Mouse (Mus musculus) midbrain, postnatal 0 days (tissue): ENCODE measurements around the gene Smg7. TPM values are rescaled to one million over a fixed set of nuclear protein-coding genes. Genes with fewer than 3 reads are reported as not detected.

Experiments used
- ATAC-seq: fragments of 200-750 bp; cut with Nextera tagmentation; 2 replicates; pipeline ENCODE4 v1.8.0; 2017; ENCODE audit warnings: moderate number of reproducible peaks, mild to moderate bottlenecking, moderate TSS enrichment, moderate library complexity; ENCODE audit not compliant: low FRiP score
- DNase-seq: peaks from one replicate; pipeline ENCODE4 v3.0.0-alpha.2; 2015; ENCODE audit warnings: low spot score
- H3K27ac ChIP-seq: fragments of 300-500 bp; sonication (generic); 2 replicates; pipeline ENCODE4 v1.5.1; 2014; ENCODE audit warnings: low read depth, mild to moderate bottlenecking, low read length, mixed read lengths
- H3K27me3 ChIP-seq: fragments of 300-500 bp; sonication (generic); 2 replicates; pipeline ENCODE4 v1.6.1; 2014; ENCODE audit warnings: low read length, control low read depth, mixed read lengths; ENCODE audit not compliant: insufficient read depth
- H3K36me3 ChIP-seq: fragments of 300-500 bp; sonication (generic); 2 replicates; pipeline ENCODE4 v1.6.1; 2014; ENCODE audit warnings: low read length, control low read depth, mixed read lengths; ENCODE audit not compliant: insufficient read depth
- H3K4me1 ChIP-seq: fragments of 300-500 bp; sonication (generic); 2 replicates; pipeline ENCODE4 v1.6.1; 2014; ENCODE audit warnings: mild to moderate bottlenecking, control low read depth, antibody characterized with exemption, low read length, mixed read lengths; ENCODE audit not compliant: insufficient read depth
- H3K4me2 ChIP-seq: fragments of 300-500 bp; sonication (generic); 2 replicates; pipeline ENCODE4 v1.6.1; 2014; ENCODE audit warnings: low read depth, mild to moderate bottlenecking, low read length, mixed read lengths; ENCODE audit not compliant: poor library complexity, severe bottlenecking
- H3K4me3 ChIP-seq: fragments of 300-500 bp; sonication (generic); 2 replicates; pipeline ENCODE4 v1.5.1; 2014; ENCODE audit warnings: low read depth, mild to moderate bottlenecking, low read length, moderate library complexity
- H3K9ac ChIP-seq: fragments of 300-500 bp; sonication (generic); replicated peaks from 2 replicates; pipeline ENCODE4 v1.6.1; 2014; ENCODE audit warnings: mild to moderate bottlenecking, low read length, moderate library complexity, mixed read lengths; ENCODE audit not compliant: poor library complexity, severe bottlenecking
- H3K9me3 ChIP-seq: fragments of 300-500 bp; sonication (generic); 2 replicates; pipeline ENCODE4 v1.6.1; 2016; ENCODE audit warnings: low read length, control low read depth
- CTCF ChIP-seq: IDR thresholded peaks from 2 replicates; pipeline ENCODE4 v1.5.1; 2016; ENCODE audit warnings: antibody characterized with exemption, mild to moderate bottlenecking
- WGBS: fragments of 180-500 bp; shearing (Covaris S2); extraction: QIAGEN DNeasy Blood & Tissue Kit; methylation state at CpG from one replicate; pipeline ENCODE4 v1.1.7; 2014; 5-methylcytosine and 5-hydroxymethylcytosine counted together
- polyA plus RNA-seq: library from polyadenylated mRNA; unstranded; fragments of >200 nt; fragmentation: Nextera tagmentation; extraction: Ambion mirVana; gene quantifications from 2 replicates; pipeline ENCODE4 v1.2.1, GENCODE M21; 2015
- total RNA-seq: library from RNA; depleted of rRNA; stranded (reverse); fragments of >200 nt; gene quantifications from 2 replicates; pipeline ENCODE4 v1.2.3, GENCODE M21; 2014

Gene Smg7
- total and polyA plus RNA-seq, 2 experiments from 2014 or later = 30.5 to 72.6 TPM

GRCm38 (mm10) chr1:152835061-152835460, 67.4 kb downstream of the Smg7 start:
- no peak for TF ChIP-seq CTCF
- Histone ChIP-seq H3K4me2 (no peak overlapping the region), H3K9me3 (no peaks in the 10 kb centered on the region), H3K4me1 (no peaks in the 10 kb centered on the region), H3K36me3 (peaks cover 23% of the 10 kb centered on the region), H3K9ac (no peak overlapping the region), H3K27ac (no peak overlapping the region), H3K27me3 (no peaks in the 10 kb centered on the region), H3K4me3 (no peak overlapping the region)
- WGBS = 97% methylated on average over 3 of the region's 3 CpGs
- ATAC-seq (no peak), DNase-seq (no peak)

GRCm38 (mm10) chr1:152832316-152832715, 70.1 kb downstream of the Smg7 start:
- no peak for TF ChIP-seq CTCF
- Histone ChIP-seq H3K4me1 (no peaks in the 10 kb centered on the region), H3K27ac (no peak overlapping the region), H3K4me3 (no peak overlapping the region), H3K27me3 (no peaks in the 10 kb centered on the region), H3K36me3 (peaks cover 3% of the 10 kb centered on the region; the same call in 1 of the 2 replicates), H3K4me2 (no peak overlapping the region), H3K9ac (no peak overlapping the region), H3K9me3 (no peaks in the 10 kb centered on the region)
- 93% methylated on average over 6 of the region's 6 CpGs for WGBS
- ATAC-seq (no peak), DNase-seq (no peak)

- no peaks in the 10 kb centered on the region; the same call in 1 of the 2 replicates for H3K36me3 ChIP-seq
- H3K4me1 ChIP-seq = no peaks in the 10 kb centered on the region
- H3K27me3 ChIP-seq = no peaks in the 10 kb centered on the region
- no peak overlapping the region for H3K9ac ChIP-seq
- ATAC-seq = no peak
- no peaks in the 10 kb centered on the region for H3K9me3 ChIP-seq
- no peak overlapping the region for H3K27ac ChIP-seq
- H3K4me3 ChIP-seq = no peak overlapping the region
- no peak overlapping the region for H3K4me2 ChIP-seq
- no peak for DNase-seq
- TF ChIP-seq CTCF = no peak
- WGBS = 82% methylated on average over 5 of the region's 5 CpGs
These were observed 70.8 kb downstream of the Smg7 start for GRCm38 (mm10) chr1:152831619-152832018.

- no peaks in the 10 kb centered on the region for H3K27me3 ChIP-seq
- no peaks in the 10 kb centered on the region; the same call in 1 of the 2 replicates for H3K36me3 ChIP-seq
- H3K4me2 ChIP-seq = no peak overlapping the region
- H3K9me3 ChIP-seq = no peaks in the 10 kb centered on the region
- DNase-seq = no peak
- H3K4me3 ChIP-seq = no peak overlapping the region
- no peak for ATAC-seq
- H3K9ac ChIP-seq = no peak overlapping the region
- TF ChIP-seq CTCF = no peak
- no peaks in the 10 kb centered on the region for H3K4me1 ChIP-seq
- 78% methylated on average over 8 of the region's 8 CpGs for WGBS
- no peak overlapping the region for H3K27ac ChIP-seq
These were observed 71.4 kb downstream of the Smg7 start for GRCm38 (mm10) chr1:152831003-152831402.

- no peak for TF ChIP-seq CTCF
- ATAC-seq = no peak
- H3K4me2 ChIP-seq = no peak overlapping the region
- no peak overlapping the region for H3K9ac ChIP-seq
- WGBS = 95% methylated on average over 9 of the region's 9 CpGs
- H3K4me1 ChIP-seq = no peaks in the 10 kb centered on the region
- H3K9me3 ChIP-seq = no peaks in the 10 kb centered on the region
- no peak overlapping the region for H3K27ac ChIP-seq
- H3K36me3 ChIP-seq = no peaks in the 10 kb centered on the region; the same call in 1 of the 2 replicates
- no peaks in the 10 kb centered on the region for H3K27me3 ChIP-seq
- H3K4me3 ChIP-seq = no peak overlapping the region
- no peak for DNase-seq
These were observed 72.4 kb downstream of the Smg7 start for GRCm38 (mm10) chr1:152830054-152830453.

- no peak for TF ChIP-seq CTCF
- Histone ChIP-seq H3K9ac (no peak overlapping the region), H3K4me3 (no peak overlapping the region), H3K27me3 (no peaks in the 10 kb centered on the region), H3K9me3 (no peaks in the 10 kb centered on the region), H3K36me3 (no peaks in the 10 kb centered on the region), H3K4me1 (no peaks in the 10 kb centered on the region), H3K27ac (no peak overlapping the region), H3K4me2 (no peak overlapping the region)
- ATAC-seq = no peak
- DNase-seq = no peak
- WGBS = 81% methylated on average over 10 of the region's 10 CpGs
These were observed 73.7 kb downstream of the Smg7 start for GRCm38 (mm10) chr1:152828637-152829355.
